Mouse (Mus musculus): Measurements from ENCODE around the gene Amigo3. TPM values are rescaled to one million over a fixed set of nuclear protein-coding genes. Genes with fewer than 3 reads are reported as not detected.

Gene Amigo3
- total and polyA plus RNA-seq, 2 experiments from 2014 or later, result 1.6 to 7.6 TPM

DNA sequence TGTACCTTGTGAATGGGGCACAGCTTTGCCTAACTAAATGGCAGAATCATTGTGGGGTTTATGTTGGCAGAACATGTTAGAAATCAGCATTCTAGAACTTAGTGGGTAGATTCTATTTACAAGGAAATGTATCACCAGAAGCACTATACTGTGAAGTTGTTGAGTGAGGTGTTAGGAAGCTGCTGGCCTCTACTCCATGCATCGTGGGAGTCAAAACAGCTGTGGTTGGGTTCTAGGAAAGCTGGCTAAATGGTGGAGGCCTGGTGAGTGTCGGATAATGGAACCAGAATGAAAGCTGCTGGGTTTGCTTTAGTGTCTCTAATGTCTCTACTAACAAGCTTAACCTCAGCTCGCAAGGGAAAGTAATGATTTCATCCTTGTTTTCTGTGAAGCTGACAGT lies 35.8 kb upstream of the Amigo3 start:
- 79% methylated on average over 3 of the region's 3 CpGs for WGBS
- H3K4me2 ChIP-seq (ENCODE audit: low read depth, low read length), result no peak overlapping the region
- no peak overlapping the region for H3K27ac ChIP-seq (ENCODE audit: low read depth)
- no peak overlapping the region for H3K9ac ChIP-seq (replicated peaks; ENCODE audit: low read depth, low read length)
- peaks cover 8% of the 10 kb centered on the region for H3K4me1 ChIP-seq (ENCODE audit: control insufficient read depth, insufficient read depth)
- DNase-seq (ENCODE audit: low spot score) (no peak), ATAC-seq (ENCODE audit: insufficient read depth, low read depth) (no peak)
- TF ChIP-seq EP300 (IDR thresholded peaks at IDR 0.05; ENCODE audit: low read depth) (no peak), CTCF (IDR thresholded peaks at IDR 0.05; ENCODE audit: low read depth) (no peak)
- no peak overlapping the region for H3K4me3 ChIP-seq (ENCODE audit: low read depth, low read length)
- no peaks in the 10 kb centered on the region for H3K9me3 ChIP-seq (replicated peaks; ENCODE audit: control insufficient read depth, low read length)
- H3K27me3 ChIP-seq (ENCODE audit: control insufficient read depth, insufficient read depth, low read length), result no peaks in the 10 kb centered on the region
- peaks cover 8% of the 10 kb centered on the region; the same call in 1 of the 2 replicates for H3K36me3 ChIP-seq (replicated peaks; ENCODE audit: control insufficient read depth, insufficient read depth, low read length)

DNA sequence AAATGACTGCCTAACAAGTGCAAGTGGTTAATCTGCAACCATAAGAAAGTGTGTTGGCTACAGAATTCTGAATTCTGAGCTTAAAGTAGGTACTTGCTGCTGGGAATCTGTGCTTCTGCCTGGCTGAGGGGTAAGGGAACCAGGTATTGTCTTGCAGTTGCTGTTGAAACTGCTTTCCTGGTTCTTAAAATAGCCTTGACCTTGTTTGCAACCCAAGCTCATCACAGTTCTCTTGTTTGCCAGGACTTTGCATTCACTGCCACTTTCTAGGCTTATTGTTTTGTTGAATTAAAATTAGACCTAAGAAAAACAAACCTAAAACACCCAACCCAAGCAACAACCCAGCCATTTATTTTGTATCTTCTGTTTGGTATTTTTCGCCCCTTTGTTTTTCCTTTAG lies 32.2 kb upstream of the Amigo3 start:
- TF ChIP-seq CTCF (IDR thresholded peaks at IDR 0.05; ENCODE audit: low read depth) (no peak), EP300 (IDR thresholded peaks at IDR 0.05; ENCODE audit: low read depth) (no peak)
- Histone ChIP-seq H3K27ac (ENCODE audit: low read depth) (peak overlapping the region; percentile 71), H3K4me1 (ENCODE audit: control insufficient read depth, insufficient read depth) (peaks cover 8% of the 10 kb centered on the region), H3K4me2 (ENCODE audit: low read depth, low read length) (peak overlapping the region; percentile 27; the same call in 1 of the 2 replicates), H3K4me3 (ENCODE audit: low read depth, low read length) (no peak overlapping the region), H3K36me3 (replicated peaks; ENCODE audit: control insufficient read depth, insufficient read depth, low read length) (peaks cover 25% of the 10 kb centered on the region), H3K9ac (replicated peaks; ENCODE audit: low read depth, low read length) (no peak overlapping the region; the same call in 1 of the 2 replicates), H3K9me3 (replicated peaks; ENCODE audit: control insufficient read depth, low read length) (no peaks in the 10 kb centered on the region), H3K27me3 (ENCODE audit: control insufficient read depth, insufficient read depth, low read length) (no peaks in the 10 kb centered on the region)
- no peak for ATAC-seq (ENCODE audit: insufficient read depth, low read depth)
- 81% methylated on average over 1 of the region's 1 CpGs for WGBS
- peak; percentile 74 for DNase-seq (ENCODE audit: low spot score)

DNA sequence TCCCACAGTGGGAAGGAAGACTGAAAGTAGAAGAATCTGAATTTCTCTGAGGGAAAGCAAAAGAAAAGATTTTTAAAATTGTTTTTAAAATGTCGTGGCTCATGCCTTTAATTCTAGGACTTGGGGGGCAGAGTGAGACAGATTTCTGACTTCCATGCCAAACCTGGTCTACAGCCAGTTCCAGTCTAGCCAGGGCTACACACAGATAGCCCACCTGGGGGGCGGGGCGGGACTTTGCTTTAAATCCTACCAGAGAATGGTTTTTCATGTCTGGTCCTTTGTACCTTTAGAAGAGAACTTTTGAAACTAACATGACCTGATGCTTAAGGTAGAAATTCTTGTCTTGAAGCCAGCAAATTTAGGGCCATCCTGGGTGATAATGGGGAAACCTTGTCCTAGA lies 29.7 kb upstream of the Amigo3 start:
- TF ChIP-seq CTCF (IDR thresholded peaks at IDR 0.05; ENCODE audit: low read depth) (no peak), EP300 (IDR thresholded peaks at IDR 0.05; ENCODE audit: low read depth) (no peak)
- Histone ChIP-seq H3K36me3 (replicated peaks; ENCODE audit: control insufficient read depth, insufficient read depth, low read length) (peaks cover 43% of the 10 kb centered on the region), H3K4me3 (ENCODE audit: low read depth, low read length) (no peak overlapping the region), H3K4me1 (ENCODE audit: control insufficient read depth, insufficient read depth) (peaks cover 8% of the 10 kb centered on the region), H3K27me3 (ENCODE audit: control insufficient read depth, insufficient read depth, low read length) (no peaks in the 10 kb centered on the region), H3K27ac (ENCODE audit: low read depth) (no peak overlapping the region), H3K9me3 (replicated peaks; ENCODE audit: control insufficient read depth, low read length) (no peaks in the 10 kb centered on the region), H3K9ac (replicated peaks; ENCODE audit: low read depth, low read length) (no peak overlapping the region), H3K4me2 (ENCODE audit: low read depth, low read length) (no peak overlapping the region)
- 93% methylated on average over 3 of the region's 3 CpGs for WGBS
- DNase-seq (ENCODE audit: low spot score) (no peak), ATAC-seq (ENCODE audit: insufficient read depth, low read depth) (no peak)

DNA sequence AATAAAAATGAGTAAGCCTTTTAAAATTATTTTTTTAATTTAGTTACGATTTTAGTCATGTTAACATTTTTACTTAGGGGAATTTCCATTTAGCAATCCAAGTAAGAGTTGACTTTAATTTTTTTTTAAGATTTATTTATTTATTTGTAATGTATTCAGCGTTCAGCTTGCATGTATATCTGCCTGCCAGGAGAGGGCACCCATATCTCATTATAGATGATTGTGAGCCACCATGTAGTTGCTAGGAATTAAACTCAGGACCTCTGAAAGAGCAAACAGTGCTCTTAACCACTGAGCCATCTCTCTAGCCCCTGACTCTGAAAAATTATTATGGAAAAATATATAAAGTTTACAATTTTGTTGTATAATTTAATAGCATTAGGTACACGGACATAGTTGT lies 26.4 kb upstream of the Amigo3 start:
- no peak overlapping the region for H3K27ac ChIP-seq (ENCODE audit: low read depth)
- ATAC-seq (ENCODE audit: insufficient read depth, low read depth) (no peak), DNase-seq (ENCODE audit: low spot score) (no peak)
- H3K4me3 ChIP-seq (ENCODE audit: low read depth, low read length), result no peak overlapping the region
- no peak overlapping the region for H3K4me2 ChIP-seq (ENCODE audit: low read depth, low read length)
- TF ChIP-seq EP300 (IDR thresholded peaks at IDR 0.05; ENCODE audit: low read depth) (no peak), CTCF (IDR thresholded peaks at IDR 0.05; ENCODE audit: low read depth) (no peak)
- 90% methylated on average over 3 of the region's 3 CpGs for WGBS
- H3K9ac ChIP-seq (replicated peaks; ENCODE audit: low read depth, low read length), result no peak overlapping the region
- H3K36me3 ChIP-seq (replicated peaks; ENCODE audit: control insufficient read depth, insufficient read depth, low read length), result peaks cover 52% of the 10 kb centered on the region
- H3K9me3 ChIP-seq (replicated peaks; ENCODE audit: control insufficient read depth, low read length), result no peaks in the 10 kb centered on the region
- no peaks in the 10 kb centered on the region for H3K27me3 ChIP-seq (ENCODE audit: control insufficient read depth, insufficient read depth, low read length)
- no peaks in the 10 kb centered on the region for H3K4me1 ChIP-seq (ENCODE audit: control insufficient read depth, insufficient read depth)

DNA sequence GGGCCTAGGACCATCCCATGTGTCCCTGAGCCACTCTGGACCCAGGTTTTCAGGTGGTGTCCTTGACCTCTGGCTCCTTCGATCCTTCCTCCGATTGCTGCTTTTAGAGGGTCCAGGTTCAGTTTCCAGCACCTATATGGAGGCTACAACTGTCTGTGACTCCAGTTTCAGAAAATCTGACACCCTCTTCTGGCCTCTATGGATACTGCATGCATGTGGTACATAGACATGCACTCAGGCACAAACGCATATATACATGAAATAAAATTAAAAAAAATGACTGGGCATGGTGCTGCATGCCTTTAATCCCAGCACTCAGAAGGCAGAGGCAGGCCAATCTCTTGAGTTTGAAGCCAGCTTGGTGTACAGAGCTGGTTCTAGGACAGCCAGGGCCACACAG lies 25.1 kb upstream of the Amigo3 start:
- DNase-seq (ENCODE audit: low spot score) (no peak), ATAC-seq (ENCODE audit: insufficient read depth, low read depth) (no peak)
- no peaks in the 10 kb centered on the region for H3K9me3 ChIP-seq (replicated peaks; ENCODE audit: control insufficient read depth, low read length)
- H3K27me3 ChIP-seq (ENCODE audit: control insufficient read depth, insufficient read depth, low read length), result no peaks in the 10 kb centered on the region
- no peaks in the 10 kb centered on the region for H3K4me1 ChIP-seq (ENCODE audit: control insufficient read depth, insufficient read depth)
- no peak overlapping the region for H3K4me3 ChIP-seq (ENCODE audit: low read depth, low read length)
- no peak overlapping the region for H3K4me2 ChIP-seq (ENCODE audit: low read depth, low read length)
- peaks cover 60% of the 10 kb centered on the region for H3K36me3 ChIP-seq (replicated peaks; ENCODE audit: control insufficient read depth, insufficient read depth, low read length)
- TF ChIP-seq EP300 (IDR thresholded peaks at IDR 0.05; ENCODE audit: low read depth) (no peak), CTCF (IDR thresholded peaks at IDR 0.05; ENCODE audit: low read depth) (no peak)
- WGBS, result 96% methylated on average over 3 of the region's 3 CpGs
- H3K27ac ChIP-seq (ENCODE audit: low read depth), result no peak overlapping the region
- no peak overlapping the region for H3K9ac ChIP-seq (replicated peaks; ENCODE audit: low read depth, low read length)

DNA sequence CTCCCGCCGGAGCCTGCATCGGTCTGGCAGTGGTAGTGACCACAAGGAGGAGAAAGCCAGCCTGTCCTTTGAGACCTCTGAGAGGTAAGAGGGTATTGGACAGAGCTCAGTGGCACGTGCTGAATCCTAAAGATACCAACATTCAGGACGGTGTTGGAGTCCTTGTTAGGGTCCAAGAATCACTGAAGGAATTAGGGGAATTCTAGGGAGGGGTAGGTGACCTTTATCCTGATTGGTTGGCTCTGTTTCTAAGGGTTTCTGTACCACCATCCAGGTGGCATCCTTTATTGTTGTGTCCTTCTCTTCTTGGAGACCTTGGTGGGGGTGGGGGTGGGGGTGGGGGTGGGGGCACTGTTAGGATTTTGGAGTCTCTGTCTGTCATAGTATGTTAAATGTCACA lies 20.8 kb upstream of the Amigo3 start:
- Histone ChIP-seq H3K27ac (ENCODE audit: low read depth) (no peak overlapping the region), H3K4me1 (ENCODE audit: control insufficient read depth, insufficient read depth) (no peaks in the 10 kb centered on the region), H3K9ac (replicated peaks; ENCODE audit: low read depth, low read length) (no peak overlapping the region), H3K27me3 (ENCODE audit: control insufficient read depth, insufficient read depth, low read length) (no peaks in the 10 kb centered on the region), H3K4me2 (ENCODE audit: low read depth, low read length) (no peak overlapping the region), H3K36me3 (replicated peaks; ENCODE audit: control insufficient read depth, insufficient read depth, low read length) (peaks cover 57% of the 10 kb centered on the region), H3K4me3 (ENCODE audit: low read depth, low read length) (no peak overlapping the region), H3K9me3 (replicated peaks; ENCODE audit: control insufficient read depth, low read length) (no peaks in the 10 kb centered on the region)
- no peak for TF ChIP-seq CTCF (IDR thresholded peaks at IDR 0.05; ENCODE audit: low read depth)
- no peak for TF ChIP-seq EP300 (IDR thresholded peaks at IDR 0.05; ENCODE audit: low read depth)
- DNase-seq (ENCODE audit: low spot score), result no peak
- ATAC-seq (ENCODE audit: insufficient read depth, low read depth), result no peak
- WGBS, result 84% methylated on average over 5 of the region's 5 CpGs
